Mouse (Mus musculus) T-cell, adult 66 days (primary cell): ENCODE results near the gene Nucb1. TPM values are rescaled to one million over a fixed set of nuclear protein-coding genes. Genes with fewer than 3 reads are reported as not detected.

Source experiments
- total RNA-seq, 2 experiments: library from RNA; stranded (reverse); gene quantifications; 3 replicates in 1 of 2; 4 replicates in 1 of 2; pipeline ENCODE4 v1.2.4; 2023

Nucb1 gene
- 100 to 1,000 TPM in 1 of 2 experiments, 10 to 100 TPM in 1; 99.7 to 118 TPM for total RNA-seq

DNA sequence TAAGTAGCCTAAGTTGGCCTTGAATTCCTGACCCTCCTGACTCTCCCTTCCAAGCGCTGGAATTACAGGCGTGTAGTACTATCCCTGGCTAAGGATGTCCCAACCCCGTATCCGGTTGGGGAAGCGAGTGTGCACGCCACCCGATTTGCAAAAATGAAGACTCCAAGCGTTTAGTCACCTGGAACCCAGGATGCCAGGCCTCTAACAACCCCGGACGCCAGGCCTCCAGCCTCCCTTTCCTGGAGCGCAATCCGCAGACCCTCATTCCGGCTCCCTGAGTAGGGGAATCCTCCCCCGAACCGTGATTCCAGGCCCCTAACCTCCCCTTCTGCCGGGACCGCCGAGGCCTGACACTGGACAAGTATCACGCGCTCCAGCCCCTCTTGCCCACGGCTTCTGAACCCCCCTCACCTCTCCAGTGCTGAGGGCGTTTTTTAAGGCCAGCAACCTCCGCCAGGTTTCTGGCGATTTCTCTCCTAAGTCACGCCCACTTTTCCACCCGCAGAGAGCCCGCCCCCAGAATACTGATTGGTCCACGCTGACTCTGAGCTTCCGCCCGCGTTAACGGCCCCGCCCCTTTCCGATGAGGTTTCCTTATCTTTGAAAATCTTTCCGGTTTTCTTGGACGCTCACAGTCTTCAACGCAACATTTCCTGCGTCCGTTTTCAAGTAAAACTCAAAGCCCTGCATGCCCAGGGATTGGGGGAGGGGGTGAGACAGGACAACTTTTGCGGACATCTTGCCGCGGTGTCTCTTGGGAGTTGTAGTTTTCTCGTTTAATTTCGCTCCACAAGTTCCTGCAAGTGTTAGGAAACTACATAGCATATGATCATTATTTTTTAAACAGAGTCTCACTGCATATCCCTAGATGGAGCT, at the start of gene Nucb1:
Gene Nucb1, minus strand, starts transcription at position 495 of the 876 bp plus-strand sequence.

GRCm38 (mm10) chr7:45554744-45555143, 44.5 kb upstream of the Nucb1 start, which contains the start of gene Hsd17b14:
Gene Hsd17b14 (plus strand): TSS chr7:45554893.

DNA sequence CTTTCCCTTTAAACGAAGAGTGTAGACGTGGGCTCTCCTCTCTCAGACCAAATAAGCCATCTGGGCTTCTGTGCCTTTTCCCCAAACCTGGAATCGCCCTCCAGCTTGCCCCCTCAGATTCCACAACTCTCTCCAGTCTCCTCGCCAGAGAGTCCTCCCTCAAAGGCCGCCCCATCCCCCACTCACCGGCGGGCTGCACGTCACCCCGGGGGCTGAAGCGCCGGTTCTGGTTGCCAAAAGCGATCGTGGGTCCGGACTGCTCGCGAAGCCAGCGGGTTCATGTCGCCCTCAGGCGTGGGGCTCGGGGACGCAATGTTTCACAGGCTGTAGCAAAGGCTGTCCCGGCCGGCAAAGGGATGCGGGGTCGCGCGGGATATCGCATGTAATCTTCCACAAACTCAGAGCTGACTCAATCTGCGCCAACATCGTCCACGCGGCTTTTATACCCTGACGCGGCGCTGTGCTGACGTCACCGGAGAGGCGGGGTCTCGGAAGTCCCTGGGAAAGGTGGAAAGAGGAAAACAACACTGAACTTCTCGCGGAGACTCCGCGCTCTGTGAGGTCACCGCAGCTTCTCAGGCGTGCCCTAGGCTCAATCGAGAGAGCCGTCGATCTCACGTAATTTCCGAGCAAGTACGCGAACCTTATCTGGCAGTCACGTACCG, 15.7 kb upstream of the Nucb1 start, which contains the start of the genes Ppp1r15a and Plekha4:
Gene Ppp1r15a, minus strand, starts transcription at position 460 of the 665 bp plus-strand sequence.
Gene Plekha4, plus strand, starts transcription at position 522 of the 665 bp plus-strand sequence.

GRCm38 (mm10) chr7:45488293-45489204, 21.7 kb downstream of the Nucb1 start, which contains the start of gene Dhdh:
Gene Dhdh (minus strand): TSS chr7:45488805.

GRCm38 (mm10) chr7:45486761-45487415, 23.3 kb downstream of the Nucb1 start, which contains the start of gene Gm45808:
Gene Gm45808 (minus strand): TSS chr7:45486811.

GRCm38 (mm10) chr7:45481374-45481927, 28.8 kb downstream of the Nucb1 start, which contains the start of gene Tulp2:
Gene Tulp2 (plus strand): TSS chr7:45481877.

DNA sequence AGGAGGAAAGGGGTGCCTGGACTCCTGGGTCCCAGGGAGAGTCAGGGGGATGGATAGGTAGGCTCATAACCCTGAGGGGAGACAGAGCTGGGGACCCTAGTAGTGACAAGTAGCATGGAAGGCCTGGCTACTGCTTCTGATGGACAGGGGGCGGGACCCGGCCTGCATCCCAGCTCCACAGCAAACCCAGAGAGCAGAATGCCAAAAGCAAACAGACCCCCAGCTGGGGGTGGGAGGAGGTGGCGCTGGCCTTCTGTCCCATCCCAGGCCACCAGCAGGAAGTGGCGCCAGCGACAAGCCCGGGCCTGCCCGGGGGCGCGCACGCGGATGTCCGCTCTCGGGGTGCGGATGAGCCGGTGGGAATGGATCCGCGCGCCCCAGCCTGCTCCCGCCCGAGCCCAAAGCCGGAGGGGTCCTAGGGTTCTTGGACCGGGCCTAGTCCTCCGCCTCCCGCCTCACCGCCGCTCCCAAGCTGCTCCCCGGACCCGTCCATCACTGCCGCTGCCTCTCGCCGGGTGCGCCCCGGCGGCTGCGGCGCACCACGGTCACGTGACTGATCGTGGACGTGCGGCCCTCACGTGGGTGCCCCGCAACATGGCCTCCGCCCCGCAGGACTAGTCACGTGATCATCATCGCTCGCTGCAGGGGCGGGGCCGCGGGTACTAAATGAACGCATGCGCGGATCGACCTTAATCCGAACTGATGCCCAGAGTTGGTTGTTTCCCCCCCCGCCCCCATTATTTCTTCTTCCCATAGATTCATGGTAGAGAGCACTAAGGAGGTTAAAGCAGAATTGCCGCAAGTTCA, 43.7 kb downstream of the Nucb1 start, which contains the start of gene Bax:
Gene Bax, minus strand, starts transcription at position 616 of the 807 bp plus-strand sequence.

DNA sequence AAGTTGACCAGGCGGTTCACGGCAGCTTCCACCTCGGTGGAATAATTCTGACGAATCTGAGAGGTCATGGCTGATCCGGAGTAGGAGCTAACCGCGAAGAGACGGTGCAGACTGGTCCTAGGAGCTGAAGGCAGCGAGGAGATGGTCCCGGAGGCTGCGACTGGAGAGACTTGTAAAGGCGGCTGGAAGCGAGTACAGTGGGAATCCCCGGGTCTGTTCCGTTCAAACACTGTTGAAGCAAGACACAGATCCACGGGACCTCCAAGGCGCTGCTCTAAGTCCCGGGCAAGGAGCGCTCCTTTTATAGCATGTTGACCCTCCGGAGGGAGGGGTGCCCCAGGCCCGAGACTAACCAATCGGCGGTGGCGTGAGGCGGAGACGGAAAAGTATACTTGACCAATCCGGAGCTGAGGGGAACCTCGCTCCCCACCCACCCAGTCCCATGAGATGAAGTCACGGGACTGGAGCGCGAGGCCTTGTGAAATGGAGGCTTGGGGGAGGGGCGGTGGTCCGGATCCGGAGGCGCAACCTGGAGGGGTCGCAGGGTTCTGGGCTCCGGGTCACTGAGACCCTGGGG, 50.6 kb downstream of the Nucb1 start, which contains the start of gene Ftl1:
Gene Ftl1, minus strand, starts transcription at position 321 of the 577 bp plus-strand sequence.

Other genes starting within 250 kb of the Nucb1 start
- not detected for gene Slc6a21, start 232.9 kb downstream of the Nucb1 start, total RNA-seq
- 10 to 100 TPM; 11.4 to 15.3 TPM for gene Trpm4, start 176.6 kb downstream of the Nucb1 start, total RNA-seq
- not detected for gene Hrc, start 175.1 kb downstream of the Nucb1 start, total RNA-seq
- under 1 TPM; 0.15 to 0.50 TPM for gene Ppfia3, start 143.4 kb downstream of the Nucb1 start, total RNA-seq
- 1 to 10 TPM; 3.0 to 3.6 TPM for gene Lin7b, start 139.8 kb downstream of the Nucb1 start, total RNA-seq
- gene Snrnp70, start 114.7 kb downstream of the Nucb1 start, total RNA-seq: 100 to 1,000 TPM; 682 to 709 TPM
- gene Kcna7, start 104.8 kb downstream of the Nucb1 start, total RNA-seq: not detected
- not detected for gene Ntf5, start 96.7 kb downstream of the Nucb1 start, total RNA-seq
- not detected for gene Lhb, start 89.6 kb downstream of the Nucb1 start, total RNA-seq
- gene Gys1, start 75.6 kb downstream of the Nucb1 start, total RNA-seq: 1 to 10 TPM; 6.5 to 6.8 TPM
- gene Ruvbl2, start 72.3 kb downstream of the Nucb1 start, total RNA-seq: 10 to 100 TPM; 48.6 to 51.6 TPM
- 100 to 1,000 TPM; 409 to 413 TPM for gene Ftl1, start 50.5 kb downstream of the Nucb1 start, total RNA-seq
- gene Bax, start 43.5 kb downstream of the Nucb1 start, total RNA-seq: 10 to 100 TPM; 79.4 to 86.6 TPM
- not detected for gene Tulp2, start 28.5 kb downstream of the Nucb1 start, total RNA-seq
- not detected for gene Gm45808, start 23.6 kb downstream of the Nucb1 start, total RNA-seq
- under 1 TPM; 0.62 to 0.96 TPM for gene Dhdh, start 21.6 kb downstream of the Nucb1 start, total RNA-seq
- 100 to 1,000 TPM; 770 to 887 TPM for gene Ppp1r15a, start 15.9 kb upstream of the Nucb1 start, total RNA-seq
- gene Plekha4, start 15.9 kb upstream of the Nucb1 start, total RNA-seq: 1 to 10 TPM; 1.2 to 1.4 TPM
- not detected for gene Hsd17b14, start 44.5 kb upstream of the Nucb1 start, total RNA-seq
- gene Bcat2, start 59.7 kb upstream of the Nucb1 start, total RNA-seq: 10 to 100 TPM; 38.7 to 43.5 TPM
- not detected for gene Fgf21, start 105.1 kb upstream of the Nucb1 start, total RNA-seq
- not detected for gene Fut1, start 106.9 kb upstream of the Nucb1 start, total RNA-seq
- gene Izumo1, start 111.4 kb upstream of the Nucb1 start, total RNA-seq: not detected
- under 1 TPM in 1 of 2 experiments, not detected in 1; 0.38 TPM for gene Rasip1, start 117.1 kb upstream of the Nucb1 start, total RNA-seq
- not detected for gene Mamstr, start 129.6 kb upstream of the Nucb1 start, total RNA-seq
- not detected for gene Fut2, start 156.0 kb upstream of the Nucb1 start, total RNA-seq
- under 1 TPM; 0.35 to 0.65 TPM for gene Ntn5, start 173.6 kb upstream of the Nucb1 start, total RNA-seq
- gene Sec1, start 184.0 kb upstream of the Nucb1 start, total RNA-seq: under 1 TPM in 1 of 2 experiments, not detected in 1; 0.20 TPM
- gene Car11, start 189.4 kb upstream of the Nucb1 start, total RNA-seq: 10 to 100 TPM in 1 of 2 experiments, 1 to 10 TPM in 1; 8.9 to 10.2 TPM
- 10 to 100 TPM; 34.0 to 37.7 TPM for gene Dbp, start 194.7 kb upstream of the Nucb1 start, total RNA-seq
- gene Rpl18, start 205.1 kb upstream of the Nucb1 start, total RNA-seq: 1,000 to 10,000 TPM; 3,079 to 3,201 TPM
- 10 to 100 TPM; 30.7 to 34.0 TPM for gene Sphk2, start 207.6 kb upstream of the Nucb1 start, total RNA-seq
- 1 to 10 TPM; 1.6 to 2.1 TPM for gene Fam83e, start 210.8 kb upstream of the Nucb1 start, total RNA-seq
- not detected for gene Spaca4, start 215.4 kb upstream of the Nucb1 start, total RNA-seq